Mouse (Mus musculus): ENCODE results near the gene Bend6. TPM values are rescaled to one million over a fixed set of nuclear protein-coding genes. Genes with fewer than 3 reads are reported as not detected.
"Not testable (repeated sequence)": the region's sequence is repeated elsewhere in the genome, so short reads cannot be mapped to it uniquely, and the experiment has no call there.

Bend6 gene
- polyA plus RNA-seq, 1 experiment from 2014 or later: 0.40 TPM

- not testable (repeated sequence) for H3K4me2 ChIP-seq (replicated peaks; ENCODE audit: low read depth, low read length); ATAC-seq (ENCODE audit: low FRiP score, low TSS enrichment); H3K4me1 ChIP-seq (ENCODE audit: insufficient read depth, low read length); H3K9ac ChIP-seq (replicated peaks; ENCODE audit: low read length); H3K36me3 ChIP-seq (ENCODE audit: insufficient read depth, low read length); H3K4me3 ChIP-seq (ENCODE audit: low read length); H3K27me3 ChIP-seq (ENCODE audit: insufficient read depth, low read length); H3K27ac ChIP-seq (ENCODE audit: low read length); H3K9me3 ChIP-seq (ENCODE audit: low read length)
- WGBS: 93% methylated on average over 14 of the region's 14 CpGs
Observed at GRCm38 (mm10) chr1:33838952-33839351, 68.7 kb downstream of the Bend6 start.

GRCm38 (mm10) chr1:33830586-33830985 lies 77.0 kb downstream of the Bend6 start:
- 61% methylated on average over 4 of the region's 4 CpGs for WGBS
- H3K9ac ChIP-seq (replicated peaks; ENCODE audit: low read length): no peak overlapping the region
- no peaks in the 10 kb centered on the region for H3K4me1 ChIP-seq (ENCODE audit: insufficient read depth, low read length)
- no peaks in the 10 kb centered on the region for H3K27me3 ChIP-seq (ENCODE audit: insufficient read depth, low read length)
- peaks cover 10% of the 10 kb centered on the region for H3K9me3 ChIP-seq (ENCODE audit: low read length)
- H3K36me3 ChIP-seq (ENCODE audit: insufficient read depth, low read length): no peaks in the 10 kb centered on the region
- H3K4me2 ChIP-seq (replicated peaks; ENCODE audit: low read depth, low read length): no peak overlapping the region
- no peak overlapping the region for H3K27ac ChIP-seq (ENCODE audit: low read length)
- no peak overlapping the region for H3K4me3 ChIP-seq (ENCODE audit: low read length)
- ATAC-seq (ENCODE audit: low FRiP score, low TSS enrichment): no peak

- WGBS: 88% methylated on average over 2 of the region's 2 CpGs
- no peak for ATAC-seq (ENCODE audit: low FRiP score, low TSS enrichment)
- H3K27me3 ChIP-seq (ENCODE audit: insufficient read depth, low read length): no peaks in the 10 kb centered on the region
- no peak overlapping the region for H3K9ac ChIP-seq (replicated peaks; ENCODE audit: low read length)
- peaks cover under 1% of the 10 kb centered on the region; the same call in 1 of the 2 replicates for H3K36me3 ChIP-seq (ENCODE audit: insufficient read depth, low read length)
- H3K27ac ChIP-seq (ENCODE audit: low read length): no peak overlapping the region
- H3K4me1 ChIP-seq (ENCODE audit: insufficient read depth, low read length): peaks cover 6% of the 10 kb centered on the region
- no peaks in the 10 kb centered on the region for H3K9me3 ChIP-seq (ENCODE audit: low read length)
- no peak overlapping the region for H3K4me3 ChIP-seq (ENCODE audit: low read length)
- no peak overlapping the region for H3K4me2 ChIP-seq (replicated peaks; ENCODE audit: low read depth, low read length)
Observed at GRCm38 (mm10) chr1:33817931-33818330, 89.7 kb downstream of the Bend6 start.

- peak within 1 kb of the TSS; percentile 66 for H3K4me3 ChIP-seq (ENCODE audit: low read length)
- peak within 1 kb of the TSS; percentile 80 for H3K9ac ChIP-seq (replicated peaks; ENCODE audit: low read length)
- H3K36me3 ChIP-seq (ENCODE audit: insufficient read depth, low read length): peaks cover 28% of the 10 kb centered on the region
- peaks cover 10% of the 10 kb centered on the region for H3K4me1 ChIP-seq (ENCODE audit: insufficient read depth, low read length)
- peak within 1 kb of the TSS; percentile 63 for H3K4me2 ChIP-seq (replicated peaks; ENCODE audit: low read depth, low read length)
- ATAC-seq (ENCODE audit: low FRiP score, low TSS enrichment): peak; percentile 95
- peak within 1 kb of the TSS; percentile 79 for H3K27ac ChIP-seq (ENCODE audit: low read length)
- H3K27me3 ChIP-seq (ENCODE audit: insufficient read depth, low read length): no peaks in the 10 kb centered on the region
- H3K9me3 ChIP-seq (ENCODE audit: low read length): no peaks in the 10 kb centered on the region; the same call in 1 of the 2 replicates
- under 1% methylated on average over 62 of the region's 85 CpGs for WGBS
Observed at GRCm38 (mm10) chr1:33813868-33814794, 93.5 kb downstream of the Bend6 start, which contains the start of gene Zfp451. Gene Zfp451, minus strand, starts transcription at chr1:33814595.

GRCm38 (mm10) chr1:33813495-33813867 lies 94.1 kb downstream of the Bend6 start:
- Histone ChIP-seq H3K4me3 (ENCODE audit: low read length) (peak overlapping the region; percentile 66), H3K4me1 (ENCODE audit: insufficient read depth, low read length) (peaks cover 10% of the 10 kb centered on the region), H3K9ac (replicated peaks; ENCODE audit: low read length) (peak overlapping the region; percentile 80), H3K4me2 (replicated peaks; ENCODE audit: low read depth, low read length) (peak overlapping the region; percentile 63), H3K36me3 (ENCODE audit: insufficient read depth, low read length) (peaks cover 33% of the 10 kb centered on the region), H3K27me3 (ENCODE audit: insufficient read depth, low read length) (no peaks in the 10 kb centered on the region), H3K9me3 (ENCODE audit: low read length) (no peaks in the 10 kb centered on the region; the same call in 1 of the 2 replicates), H3K27ac (ENCODE audit: low read length) (peak overlapping the region; percentile 79)
- WGBS: 11% methylated on average over 11 of the region's 11 CpGs
- no peak for ATAC-seq (ENCODE audit: low FRiP score, low TSS enrichment)

GRCm38 (mm10) chr1:33803323-33803722 lies 104.3 kb downstream of the Bend6 start:
- no peak for ATAC-seq (ENCODE audit: low FRiP score, low TSS enrichment)
- Histone ChIP-seq H3K27ac (ENCODE audit: low read length) (no peak overlapping the region), H3K36me3 (ENCODE audit: insufficient read depth, low read length) (peaks cover 51% of the 10 kb centered on the region), H3K9ac (replicated peaks; ENCODE audit: low read length) (no peak overlapping the region), H3K4me1 (ENCODE audit: insufficient read depth, low read length) (no peaks in the 10 kb centered on the region), H3K4me2 (replicated peaks; ENCODE audit: low read depth, low read length) (no peak overlapping the region), H3K27me3 (ENCODE audit: insufficient read depth, low read length) (no peaks in the 10 kb centered on the region), H3K4me3 (ENCODE audit: low read length) (no peak overlapping the region), H3K9me3 (ENCODE audit: low read length) (no peaks in the 10 kb centered on the region)
- WGBS: 97% methylated on average over 2 of the region's 2 CpGs

Other genes starting within 250 kb of the Bend6 start
- gene Prim2, start 238.0 kb downstream of the Bend6 start, polyA plus RNA-seq (2015; fragmentation: Nextera tagmentation; extraction: Ambion mirVana): 35.8 and 36.3 TPM in 2 replicates
- 26.8 and 27.5 TPM in 2 replicates for gene Rab23, start 187.9 kb downstream of the Bend6 start, polyA plus RNA-seq (2015; fragmentation: Nextera tagmentation; extraction: Ambion mirVana)
- gene Bag2, start 150.0 kb downstream of the Bend6 start, polyA plus RNA-seq (2015; fragmentation: Nextera tagmentation; extraction: Ambion mirVana): 98.1 and 105 TPM in 2 replicates
- gene Zfp451, start 93.2 kb downstream of the Bend6 start, polyA plus RNA-seq (2015; fragmentation: Nextera tagmentation; extraction: Ambion mirVana): 26.4 and 28.3 TPM in 2 replicates
- gene Dst, start 409 bp upstream of the Bend6 start, polyA plus RNA-seq (2015; fragmentation: Nextera tagmentation; extraction: Ambion mirVana): 23.4 and 28.0 TPM in 2 replicates

Data from kidney, embryonic 16.5 days (tissue).